Mouse (Mus musculus) CH12.LX (cell line): Measurements from ENCODE around the gene B9d2. TPM values are rescaled to one million over a fixed set of nuclear protein-coding genes. Genes with fewer than 3 reads are reported as not detected.

ENCODE experiments used
- DNase-seq: peaks from one replicate; pipeline ENCODE4 v3.0.0-alpha.2; 2013; ENCODE audit errors: extremely low read depth
- H3K27ac ChIP-seq: 2 replicates; pipeline ENCODE4 v1.5.1; 2012; ENCODE audit warnings: low read depth, mild to moderate bottlenecking, control low read depth, moderate library complexity; ENCODE audit not compliant: insufficient read depth
- H3K27me3 ChIP-seq: replicated peaks from 2 replicates; pipeline ENCODE3; 2012; ENCODE audit warnings: inconsistent platforms
- H3K36me3 ChIP-seq, 2 experiments: replicated peaks in 1 of 2; 2 replicates each; pipeline versions ENCODE3 to v1.6.1; 2012; ENCODE audit warnings: inconsistent platforms in 1 of 2, low read length in 1 of 2, mild to moderate bottlenecking in 1 of 2, mixed read lengths in 1 of 2, moderate library complexity in 1 of 2; ENCODE audit not compliant: control insufficient read depth in 1 of 2, insufficient read depth in 1 of 2
- H3K4me1 ChIP-seq, 2 experiments: 2 replicates each; pipeline ENCODE4 v1.6.1; 2012; ENCODE audit warnings: inconsistent platforms in 1 of 2, moderate library complexity in 1 of 2; ENCODE audit not compliant: insufficient read depth in 2 of 2, control insufficient read depth in 1 of 2
- H3K4me2 ChIP-seq: 2 replicates; pipeline ENCODE4 v1.6.1; 2012; ENCODE audit warnings: low read depth, mild to moderate bottlenecking, control low read depth; ENCODE audit not compliant: poor library complexity, insufficient read depth, severe bottlenecking
- H3K4me3 ChIP-seq, 3 experiments: fragments of 150-350 bp in 1 of 3; sonication (generic) in 1 of 3; replicated peaks in 1 of 3; 2 replicates each; pipeline versions ENCODE3 to v1.5.1; 2011 to 2012; ENCODE audit warnings: low read depth in 2 of 3, low read length in 2 of 3, mild to moderate bottlenecking in 2 of 3, moderate library complexity in 2 of 3, control low read depth in 1 of 3, improper control_type of control experiment in 1 of 3, inconsistent platforms in 1 of 3, mixed read lengths in 1 of 3; ENCODE audit not compliant: poor library complexity in 1 of 3
- H3K79me2 ChIP-seq: replicated peaks from 2 replicates; pipeline ENCODE4 v1.6.1; 2012; ENCODE audit warnings: mild to moderate bottlenecking, moderate library complexity; ENCODE audit not compliant: control insufficient read depth, poor library complexity, insufficient read depth, severe bottlenecking; ENCODE audit errors: extremely low read depth
- H3K9ac ChIP-seq: 2 replicates; pipeline ENCODE4 v1.6.1; 2012; ENCODE audit warnings: low read depth, mild to moderate bottlenecking, control low read depth, moderate library complexity; ENCODE audit not compliant: insufficient read depth
- H3K9me3 ChIP-seq: replicated peaks from 2 replicates; pipeline ENCODE3; 2012; ENCODE audit warnings: low read length, inconsistent platforms, mixed read lengths
- BHLHE40 ChIP-seq: IDR thresholded peaks from 2 replicates; pipeline ENCODE4 v1.6.1; 2011; ENCODE audit warnings: mild to moderate bottlenecking, low read depth, low read length, improper control_type of control experiment
- CHD1 ChIP-seq: IDR thresholded peaks from 2 replicates; pipeline ENCODE4 v1.6.1; 2012; ENCODE audit warnings: low read depth, low read length, improper control_type of control experiment, inconsistent platforms
- CHD2 ChIP-seq: IDR thresholded peaks from 2 replicates; pipeline ENCODE4 v1.6.1; 2011; ENCODE audit warnings: low read length, improper control_type of control experiment
- CTCF ChIP-seq, 2 experiments: IDR thresholded peaks in 1 of 2; conservative IDR thresholded peaks in 1 of 2; 2 replicates each; pipeline ENCODE4 v1.5.1; 2011 to 2012; ENCODE audit warnings: low read depth in 2 of 2, low read length in 2 of 2, improper control_type of control experiment in 1 of 2, inconsistent platforms in 1 of 2, mild to moderate bottlenecking in 1 of 2, moderate library complexity in 1 of 2
- E2F4 ChIP-seq: IDR thresholded peaks from 2 replicates; pipeline ENCODE4 v1.6.1; 2011; ENCODE audit warnings: low read depth, low read length, improper control_type of control experiment; ENCODE audit not compliant: insufficient replicate concordance
- EP300 ChIP-seq: IDR thresholded peaks from 2 replicates; pipeline ENCODE4 v1.6.1; 2011; ENCODE audit warnings: low read length, improper control_type of control experiment
- GABPA ChIP-seq: IDR thresholded peaks from 2 replicates; pipeline ENCODE4 v1.6.1; 2012; ENCODE audit warnings: low read depth, low read length, improper control_type of control experiment, inconsistent platforms; ENCODE audit not compliant: insufficient replicate concordance
- HCFC1 ChIP-seq: IDR thresholded peaks from 2 replicates; pipeline ENCODE4 v1.6.1; 2012; ENCODE audit warnings: low read depth, mild to moderate bottlenecking, inconsistent platforms, low read length, improper control_type of control experiment
- IRF4 ChIP-seq: IDR thresholded peaks from 2 replicates; pipeline ENCODE4 v1.6.1; 2014; ENCODE audit warnings: low read depth, mild to moderate bottlenecking, inconsistent platforms, low read length, improper control_type of control experiment
- JUN ChIP-seq: IDR thresholded peaks from 2 replicates; pipeline ENCODE4 v1.6.1; 2011; ENCODE audit warnings: low read depth, mild to moderate bottlenecking, low read length, improper control_type of control experiment, moderate library complexity; ENCODE audit not compliant: insufficient read depth
- KAT2A ChIP-seq: IDR thresholded peaks from 2 replicates; pipeline ENCODE4 v1.6.1; 2012; ENCODE audit warnings: low read length, improper control_type of control experiment, inconsistent platforms; ENCODE audit not compliant: insufficient replicate concordance
- MAFK ChIP-seq: IDR thresholded peaks from 2 replicates; pipeline ENCODE4 v1.6.1; 2011; ENCODE audit warnings: low read length, improper control_type of control experiment; ENCODE audit not compliant: insufficient replicate concordance
- MAX ChIP-seq: IDR thresholded peaks from 2 replicates; pipeline ENCODE4 v1.6.1; 2011; ENCODE audit warnings: low read length, improper control_type of control experiment
- MAZ ChIP-seq: IDR thresholded peaks from 2 replicates; pipeline ENCODE4 v1.6.1; 2012; ENCODE audit warnings: low read depth, mild to moderate bottlenecking, inconsistent platforms, low read length, improper control_type of control experiment, moderate library complexity
- MEF2A ChIP-seq: IDR thresholded peaks from 2 replicates; pipeline ENCODE4 v1.6.1; 2014; ENCODE audit warnings: low read depth, mild to moderate bottlenecking, inconsistent platforms, low read length, improper control_type of control experiment, borderline replicate concordance
- MYC ChIP-seq: IDR thresholded peaks from 2 replicates; pipeline ENCODE4 v1.6.1; 2011; ENCODE audit warnings: low read depth, mild to moderate bottlenecking, improper control_type of control experiment, low read length
- PAX5 ChIP-seq: IDR thresholded peaks from 2 replicates; pipeline ENCODE4 v1.6.1; 2012; ENCODE audit warnings: low read length, inconsistent platforms, mixed read lengths
- POLR2A ChIP-seq: IDR thresholded peaks from 2 replicates; pipeline ENCODE4 v1.6.1; 2011; ENCODE audit warnings: low read depth, mild to moderate bottlenecking, improper control_type of control experiment, low read length
- POLR2AphosphoS2 ChIP-seq: IDR thresholded peaks from 2 replicates; pipeline ENCODE4 v1.6.1; 2011; ENCODE audit warnings: low read depth, low read length, improper control_type of control experiment
- RCOR1 ChIP-seq: conservative IDR thresholded peaks from 2 replicates; pipeline ENCODE4 v1.6.1; 2012; ENCODE audit warnings: low read depth, mild to moderate bottlenecking, inconsistent platforms, low read length, improper control_type of control experiment
- SIN3A ChIP-seq: IDR thresholded peaks from 2 replicates; pipeline ENCODE4 v1.6.1; 2012; ENCODE audit warnings: low read length, improper control_type of control experiment, inconsistent platforms
- SMC3 ChIP-seq: IDR thresholded peaks from 2 replicates; pipeline ENCODE4 v1.6.1; 2011; ENCODE audit warnings: low read depth, low read length, improper control_type of control experiment
- TBP ChIP-seq: conservative IDR thresholded peaks from 2 replicates; pipeline ENCODE4 v1.6.1; 2011; ENCODE audit warnings: low read depth, low read length, improper control_type of control experiment
- TCF12 ChIP-seq: IDR thresholded peaks from 2 replicates; pipeline ENCODE4 v1.6.1; 2014; ENCODE audit warnings: low read depth, mild to moderate bottlenecking, inconsistent platforms, low read length, improper control_type of control experiment
- UBTF ChIP-seq: IDR thresholded peaks from 2 replicates; pipeline ENCODE4 v1.6.1; 2012; ENCODE audit warnings: low read depth, mild to moderate bottlenecking, inconsistent platforms, low read length, improper control_type of control experiment, moderate library complexity
- USF1 ChIP-seq: IDR thresholded peaks from 2 replicates; pipeline ENCODE4 v1.6.1; 2014; ENCODE audit warnings: low read depth, mild to moderate bottlenecking, inconsistent platforms, low read length, improper control_type of control experiment
- USF2 ChIP-seq: conservative IDR thresholded peaks from 2 replicates; pipeline ENCODE4 v1.6.1; 2011; ENCODE audit warnings: low read depth, low read length, improper control_type of control experiment
- ZKSCAN1 ChIP-seq: IDR thresholded peaks from 2 replicates; pipeline ENCODE4 v1.6.1; 2012; ENCODE audit warnings: low read depth, inconsistent platforms, low read length, improper control_type of control experiment, borderline replicate concordance
- dilution Hi-C: fragments of 300-500 bp; cut with MboI; formaldehyde crosslinking; loops from 2 replicates; pipeline ENCODE4 v1.14.3; 2020; ENCODE audit warnings: low sequenced_read_pairs; ENCODE audit not compliant: extremely low pct_unique_long_range_greater_than_20kb, extremely low pct_ligation_motif_present
- in situ Hi-C: fragments of 300-500 bp; cut with MboI; formaldehyde crosslinking; loops from 3 replicates; pipeline ENCODE4 v1.14.3; 2019; ENCODE audit warnings: low sequenced_read_pairs, low pct_ligation_motif_present, low pct_unique_long_range_greater_than_20kb, mixed read lengths
- polyA plus RNA-seq: library from polyadenylated mRNA; unstranded; fragments of >175 nt; gene quantifications from 2 replicates; pipeline ENCODE4 v1.2.1, GENCODE M21; 2012; ENCODE audit warnings: low read depth; ENCODE audit not compliant: insufficient read length
- total RNA-seq, 2 experiments: library from RNA; depleted of rRNA; stranded (reverse); fragments of 300-350 nt in 1 of 2; fragments of >200 nt in 1 of 2; gene quantifications; 2 replicates each; pipeline ENCODE4 v1.2.3; 2012 to 2014

Gene B9d2
- total and polyA plus RNA-seq, 3 experiments = 9.3 to 21.2 (median 15.8) TPM

- peak; percentile 86; the same call in 1 of the 2 replicates for TF ChIP-seq MYC
- peak; percentile 87 for TF ChIP-seq HCFC1
- peak; percentile 100 for TF ChIP-seq SIN3A
- no peak; the same call in 1 of the 2 replicates for TF ChIP-seq USF2
- TF ChIP-seq GABPA = no peak
- TF ChIP-seq TCF12 = peak; percentile 68
- peak; percentile 60; the same call in 1 of the 2 replicates for TF ChIP-seq CHD2
- TF ChIP-seq KAT2A = 0 out of 2 replicates have a peak, but pooled peaks have one; percentile 57
- no peak for TF ChIP-seq UBTF
- no peak; the same call in 1 of the 2 replicates for TF ChIP-seq TBP
- TF ChIP-seq EP300 = no peak
- peak; percentile 95 for TF ChIP-seq POLR2A
- peak; percentile 66 for TF ChIP-seq USF1
- 0 out of 2 replicates have a peak, but pooled peaks have one; percentile 26 for TF ChIP-seq E2F4
- TF ChIP-seq MAFK = no peak
- no peak for TF ChIP-seq ZKSCAN1
- peak; percentile 15; the same call in 1 of the 2 replicates for TF ChIP-seq IRF4
- TF ChIP-seq MEF2A = no peak
- no peak for TF ChIP-seq RCOR1
- no peak for TF ChIP-seq MAZ
- TF ChIP-seq MAX = peak; percentile 100
Measured at GRCm38 (mm10) chr7:25658657-25659472, 21.7 kb upstream of the B9d2 start, which contains the start of the genes Bckdha and Exosc5 (continued).

GRCm38 (mm10) chr7:25666381-25666780 lies 14.2 kb upstream of the B9d2 start:
- H3K79me2 ChIP-seq = peaks cover 5% of the 10 kb centered on the region
- peaks cover 73 to 98% of the 10 kb centered on the region in 2 experiments for H3K36me3 ChIP-seq
- no peaks in the 10 kb centered on the region for H3K9me3 ChIP-seq
- TF ChIP-seq PAX5 = no peak
- no peak for TF ChIP-seq POLR2A
- no peak for TF ChIP-seq E2F4
- no peak for TF ChIP-seq SMC3
- TF ChIP-seq USF1 = no peak
- no peak for TF ChIP-seq KAT2A
- TF ChIP-seq JUN = no peak
- TF ChIP-seq CHD1 = no peak
- TF ChIP-seq SIN3A = no peak
- TF ChIP-seq POLR2AphosphoS2 = no peak
- no peak for TF ChIP-seq MAX
- TF ChIP-seq MEF2A = no peak
- no peak for TF ChIP-seq BHLHE40
- TF ChIP-seq CTCF (conservative IDR thresholded peaks at IDR 0.05 in 1 of 2, IDR thresholded peaks at IDR 0.05 in 1 of 2; ENCODE audit: low read depth in 2 of 2, low read length in 2 of 2) = no peak
- TF ChIP-seq, all 38 proteins: peak for 0
- dilution Hi-C loops (no loop called here), in situ Hi-C loops (no loop called here)
- no peak overlapping the region for H3K27ac ChIP-seq
- H3K4me2 ChIP-seq = no peak overlapping the region
- H3K9ac ChIP-seq = no peak overlapping the region
- peaks cover 0 to 4% of the 10 kb centered on the region in 2 experiments; a peak in 1 of 4 replicates for H3K4me1 ChIP-seq
- H3K4me3 ChIP-seq = no peak overlapping the region
- H3K27me3 ChIP-seq = no peaks in the 10 kb centered on the region
- no peak for DNase-seq
